7 mouse cellular contexts compared by ENCODE assay signal in the genomic region with DNA sequence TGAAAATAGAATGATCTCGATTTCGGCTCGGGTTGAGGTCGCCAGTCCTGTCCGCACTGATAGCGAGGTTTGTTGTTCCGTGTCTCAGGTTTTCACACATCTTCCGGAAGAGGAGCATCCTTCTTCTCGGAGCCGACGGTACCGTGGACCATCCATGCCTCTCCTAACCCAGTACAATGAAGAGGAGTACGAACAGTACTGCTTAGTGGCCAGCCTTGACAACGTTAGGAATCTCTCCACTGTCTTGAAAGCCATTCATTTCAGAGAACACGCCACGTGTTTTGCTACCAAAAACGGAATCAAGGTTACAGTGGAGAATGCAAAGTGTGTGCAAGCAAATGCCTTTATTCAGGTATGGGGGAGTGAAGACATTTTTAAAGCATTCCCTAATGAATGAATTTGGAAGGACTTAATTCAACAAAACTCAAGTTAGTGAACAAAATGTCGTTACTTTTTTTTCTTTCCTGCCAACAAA. TPM values are rescaled to one million over a fixed set of nuclear protein-coding genes. Genes with fewer than 3 reads are reported as not detected.
DNase-seq lines count a peak whose midpoint lies in the region; ATAC-seq and TF ChIP-seq lines count a peak whose summit lies in the region.

No protein-coding gene starts in this region.

- WGBS in spleen, adult 2 months: 1% methylated on average over 18 of the region's 18 CpGs
- WGBS in forebrain, embryonic 11.5 days: 2% methylated on average over 18 of the region's 18 CpGs
- WGBS in liver, embryonic 11.5 days: 1% methylated on average over 18 of the region's 18 CpGs
- WGBS in stomach, embryonic 16.5 days: under 1% methylated on average over 18 of the region's 18 CpGs

- TF ChIP-seq CTCF in spleen, adult 2 months (IDR thresholded peaks at IDR 0.05; ENCODE audit: extremely low read depth, insufficient read depth, insufficient read length, insufficient replicate concordance): no peak

- peak overlapping the region; percentile 87 for H3K4me2 ChIP-seq in forebrain, embryonic 11.5 days (ENCODE audit: low read depth, low read length, severe bottlenecking)
- H3K4me2 ChIP-seq in liver, embryonic 11.5 days: peak overlapping the region; percentile 73
- peak overlapping the region; percentile 89 for H3K4me2 ChIP-seq in stomach, embryonic 16.5 days (ENCODE audit: low read depth, low read length)

- no peaks in the 10 kb centered on the region for H3K9me3 ChIP-seq in forebrain, embryonic 11.5 days (ENCODE audit: control insufficient read depth, low read length)
- no peaks in the 10 kb centered on the region for H3K9me3 ChIP-seq in liver, embryonic 11.5 days (ENCODE audit: control insufficient read depth, low read length)
- no peaks in the 10 kb centered on the region for H3K9me3 ChIP-seq in stomach, embryonic 16.5 days (replicated peaks; ENCODE audit: control insufficient read depth, low read length)

- H3K27ac ChIP-seq in spleen, adult 2 months (ENCODE audit: insufficient read depth, low read length): peak overlapping the region; percentile 37; the same call in 1 of the 2 replicates
- no peak overlapping the region; the same call in 1 of the 2 replicates for H3K27ac ChIP-seq in forebrain, embryonic 11.5 days (ENCODE audit: low read depth, low read length)
- H3K27ac ChIP-seq in liver, embryonic 11.5 days (ENCODE audit: low read depth, low read length): peak overlapping the region; percentile 66
- H3K27ac ChIP-seq in stomach, embryonic 16.5 days (ENCODE audit: low read length): peak overlapping the region; percentile 41

- peaks cover 5% of the 10 kb centered on the region for H3K36me3 ChIP-seq in spleen, adult 2 months (ENCODE audit: control insufficient read depth, insufficient read depth, low read length)
- H3K36me3 ChIP-seq in forebrain, embryonic 11.5 days (ENCODE audit: control insufficient read depth, insufficient read depth, low read length): no peaks in the 10 kb centered on the region
- peaks cover 22% of the 10 kb centered on the region for H3K36me3 ChIP-seq in liver, embryonic 11.5 days (ENCODE audit: control insufficient read depth, insufficient read depth, low read length)
- 0 out of 2 replicates have a peak, but pooled peaks cover 6% of the 10 kb centered on the region for H3K36me3 ChIP-seq in stomach, embryonic 16.5 days (ENCODE audit: control insufficient read depth, insufficient read depth, low read length)

- no peak for TF ChIP-seq POLR2A in spleen, adult 2 months (IDR thresholded peaks at IDR 0.05; ENCODE audit: low read depth, low read length)

- peak; percentile 53 for ATAC-seq in forebrain, embryonic 11.5 days (replicated peaks; ENCODE audit: low FRiP score)
- peak; percentile 37 for ATAC-seq in liver, embryonic 11.5 days (replicated peaks; ENCODE audit: low FRiP score)
- peak; percentile 27 for ATAC-seq in stomach, embryonic 16.5 days (ENCODE audit: insufficient read depth, low FRiP score)

- H3K9ac ChIP-seq in forebrain, embryonic 11.5 days (ENCODE audit: low read length): peak overlapping the region; percentile 83
- H3K9ac ChIP-seq in liver, embryonic 11.5 days (ENCODE audit: low read depth, low read length): peak overlapping the region; percentile 88
- H3K9ac ChIP-seq in stomach, embryonic 16.5 days (ENCODE audit: low read length): peak overlapping the region; percentile 86

- no peaks in the 10 kb centered on the region for H3K4me1 ChIP-seq in spleen, adult 2 months (ENCODE audit: control insufficient read depth, insufficient read depth, insufficient read length)
- H3K4me1 ChIP-seq in forebrain, embryonic 11.5 days (replicated peaks; ENCODE audit: control insufficient read depth, insufficient read depth, low read length): peaks cover 6% of the 10 kb centered on the region; the same call in 1 of the 2 replicates
- H3K4me1 ChIP-seq in liver, embryonic 11.5 days (replicated peaks; ENCODE audit: control insufficient read depth, insufficient read depth, low read length): no peaks in the 10 kb centered on the region; the same call in 1 of the 2 replicates
- peaks cover 13% of the 10 kb centered on the region for H3K4me1 ChIP-seq in stomach, embryonic 16.5 days (ENCODE audit: control insufficient read depth, insufficient read depth, low read length)

- H3K4me3 ChIP-seq in spleen, adult 2 months (ENCODE audit: extremely low read depth, insufficient read depth, insufficient read length): peak overlapping the region; percentile 88
- peak overlapping the region; percentile 61 for H3K4me3 ChIP-seq in forebrain, embryonic 11.5 days (ENCODE audit: low read depth, low read length)
- peak overlapping the region; percentile 81 for H3K4me3 ChIP-seq in liver, embryonic 11.5 days (ENCODE audit: low read depth, low read length)
- peak overlapping the region; percentile 70 for H3K4me3 ChIP-seq in stomach, embryonic 16.5 days (replicated peaks; ENCODE audit: low read length)

- DNase-seq in spleen, adult 2 months (ENCODE audit: low read depth in 1 of 2, low spot score in 2 of 2): no peak
- no peak for DNase-seq in spleen, adult 18-20 months
- no peak for DNase-seq in forebrain, embryonic 11.5 days (ENCODE audit: low spot score)
- DNase-seq in liver, embryonic 11.5 days (ENCODE audit: low spot score): no peak
- no peak for DNase-seq in thymus, adult 18-20 months
- no peak for DNase-seq in kidney, postnatal 4 days

- H3K27me3 ChIP-seq in spleen, adult 2 months (ENCODE audit: control insufficient read depth, insufficient read depth, low read length): no peaks in the 10 kb centered on the region
- H3K27me3 ChIP-seq in forebrain, embryonic 11.5 days (ENCODE audit: control insufficient read depth, insufficient read depth, low read length): no peaks in the 10 kb centered on the region
- no peaks in the 10 kb centered on the region for H3K27me3 ChIP-seq in liver, embryonic 11.5 days (replicated peaks; ENCODE audit: control insufficient read depth, insufficient read depth, low read length)
- no peaks in the 10 kb centered on the region for H3K27me3 ChIP-seq in stomach, embryonic 16.5 days (ENCODE audit: control insufficient read depth, insufficient read depth, low read length)

RNA-seq across cellular contexts. Expression of a gene that starts 0.6 kb away (rescaled TPM):
- polyA plus RNA-seq in spleen, adult 2 months (2012; rRNA removed): 7.7 and 8.0 TPM in 2 replicates
- polyA plus RNA-seq in forebrain, embryonic 11.5 days (2014; fragmentation: Nextera tagmentation; extraction: Ambion mirVana): 35.1 and 37.4 TPM in 2 replicates
- 42.4 and 43.2 TPM in 2 replicates for polyA plus RNA-seq in liver, embryonic 11.5 days (2014; fragmentation: Nextera tagmentation; extraction: Ambion mirVana)
- polyA plus RNA-seq in stomach, embryonic 16.5 days (2015; fragmentation: Nextera tagmentation; extraction: Ambion mirVana): 23.4 and 28.5 TPM in 2 replicates

RNA-seq across cellular contexts. Expression of a gene that starts 0.7 kb away (rescaled TPM):
- 0.63 and 0.79 TPM in 2 replicates for polyA plus RNA-seq in spleen, adult 2 months (2012; rRNA removed)
- polyA plus RNA-seq in forebrain, embryonic 11.5 days (2014; fragmentation: Nextera tagmentation; extraction: Ambion mirVana): 112 and 146 TPM in 2 replicates
- polyA plus RNA-seq in liver, embryonic 11.5 days (2014; fragmentation: Nextera tagmentation; extraction: Ambion mirVana): 168 and 179 TPM in 2 replicates
- 83.5 and 105 TPM in 2 replicates for polyA plus RNA-seq in stomach, embryonic 16.5 days (2015; fragmentation: Nextera tagmentation; extraction: Ambion mirVana)

RNA-seq across cellular contexts. Expression of a gene that starts 16.1 kb away (rescaled TPM):
- 0.63 and 0.90 TPM in 2 replicates for polyA plus RNA-seq in spleen, adult 2 months (2012; rRNA removed)
- 17.3 and 18.3 TPM in 2 replicates for polyA plus RNA-seq in forebrain, embryonic 11.5 days (2014; fragmentation: Nextera tagmentation; extraction: Ambion mirVana)
- 17.4 and 17.8 TPM in 2 replicates for polyA plus RNA-seq in liver, embryonic 11.5 days (2014; fragmentation: Nextera tagmentation; extraction: Ambion mirVana)
- 7.3 and 7.4 TPM in 2 replicates for polyA plus RNA-seq in stomach, embryonic 16.5 days (2015; fragmentation: Nextera tagmentation; extraction: Ambion mirVana)

Comparison
In these comparisons a context has a peak if more than half of its experiments do, and no peak if none do; other contexts are left out.
1. RNA of a gene that starts 0.7 kb away (polyA plus RNA-seq): 168 to 179 TPM in liver, embryonic 11.5 days, 112 to 146 TPM in forebrain, embryonic 11.5 days and 83.5 to 105 TPM in stomach, embryonic 16.5 days; 0.63 to 0.79 TPM in spleen, adult 2 months; every median in the first group is over 10 times any median in the second.
2. Peak in every context shown above with its lines, with median percentiles within 50 percentile points of each other: H3K4me3 ChIP-seq, ATAC-seq, H3K4me2 ChIP-seq and H3K9ac ChIP-seq.